Mouse (Mus musculus): ENCODE data around the gene Tdrkh. TPM values are rescaled to one million over a fixed set of nuclear protein-coding genes. Genes with fewer than 3 reads are reported as not detected.

Tdrkh gene
- polyA plus RNA-seq, 1 experiment from 2014 or later, result 12.2 TPM

- no peak overlapping the region for H3K4me3 ChIP-seq (ENCODE audit: low read length)
- H3K4me1 ChIP-seq (ENCODE audit: control insufficient read depth, insufficient read depth, low read length), result no peaks in the 10 kb centered on the region
- no peak for ATAC-seq (replicated peaks; ENCODE audit: extremely low read depth, insufficient read depth, low FRiP score)
- no peaks in the 10 kb centered on the region for H3K36me3 ChIP-seq (ENCODE audit: control insufficient read depth, insufficient read depth)
- H3K27ac ChIP-seq (ENCODE audit: low read length), result no peak overlapping the region
- no peaks in the 10 kb centered on the region for H3K27me3 ChIP-seq (ENCODE audit: control insufficient read depth, insufficient read depth, low read length)
- no peak overlapping the region for H3K4me2 ChIP-seq (ENCODE audit: low read depth, low read length)
- 51% methylated on average over 3 of the region's 3 CpGs for WGBS
- no peak overlapping the region for H3K9ac ChIP-seq (ENCODE audit: low read length)
- no peaks in the 10 kb centered on the region for H3K9me3 ChIP-seq (replicated peaks; ENCODE audit: control insufficient read depth, low read length)
Observed at GRCm38 (mm10) chr3:94383476-94383875, 29.6 kb upstream of the Tdrkh start.

GRCm38 (mm10) chr3:94386671-94387070, 26.4 kb upstream of the Tdrkh start:
- Histone ChIP-seq H3K4me1 (ENCODE audit: control insufficient read depth, insufficient read depth, low read length) (no peaks in the 10 kb centered on the region), H3K36me3 (ENCODE audit: control insufficient read depth, insufficient read depth) (no peaks in the 10 kb centered on the region), H3K9me3 (replicated peaks; ENCODE audit: control insufficient read depth, low read length) (no peaks in the 10 kb centered on the region), H3K9ac (ENCODE audit: low read length) (no peak overlapping the region), H3K27ac (ENCODE audit: low read length) (peak overlapping the region; percentile 7; the same call in 1 of the 2 replicates), H3K4me3 (ENCODE audit: low read length) (no peak overlapping the region), H3K4me2 (ENCODE audit: low read depth, low read length) (no peak overlapping the region), H3K27me3 (ENCODE audit: control insufficient read depth, insufficient read depth, low read length) (no peaks in the 10 kb centered on the region)
- ATAC-seq (replicated peaks; ENCODE audit: extremely low read depth, insufficient read depth, low FRiP score), result peak; percentile 58
- 61% methylated on average over 4 of the region's 4 CpGs for WGBS

GRCm38 (mm10) chr3:94387391-94387790, 25.7 kb upstream of the Tdrkh start:
- H3K4me2 ChIP-seq (ENCODE audit: low read depth, low read length), result no peak overlapping the region
- no peak for ATAC-seq (replicated peaks; ENCODE audit: extremely low read depth, insufficient read depth, low FRiP score)
- no peak overlapping the region for H3K4me3 ChIP-seq (ENCODE audit: low read length)
- H3K9me3 ChIP-seq (replicated peaks; ENCODE audit: control insufficient read depth, low read length), result no peaks in the 10 kb centered on the region
- H3K27ac ChIP-seq (ENCODE audit: low read length), result no peak overlapping the region
- no peaks in the 10 kb centered on the region for H3K27me3 ChIP-seq (ENCODE audit: control insufficient read depth, insufficient read depth, low read length)
- 83% methylated on average over 10 of the region's 10 CpGs for WGBS
- no peaks in the 10 kb centered on the region for H3K36me3 ChIP-seq (ENCODE audit: control insufficient read depth, insufficient read depth)
- no peaks in the 10 kb centered on the region for H3K4me1 ChIP-seq (ENCODE audit: control insufficient read depth, insufficient read depth, low read length)
- H3K9ac ChIP-seq (ENCODE audit: low read length), result no peak overlapping the region

DNA sequence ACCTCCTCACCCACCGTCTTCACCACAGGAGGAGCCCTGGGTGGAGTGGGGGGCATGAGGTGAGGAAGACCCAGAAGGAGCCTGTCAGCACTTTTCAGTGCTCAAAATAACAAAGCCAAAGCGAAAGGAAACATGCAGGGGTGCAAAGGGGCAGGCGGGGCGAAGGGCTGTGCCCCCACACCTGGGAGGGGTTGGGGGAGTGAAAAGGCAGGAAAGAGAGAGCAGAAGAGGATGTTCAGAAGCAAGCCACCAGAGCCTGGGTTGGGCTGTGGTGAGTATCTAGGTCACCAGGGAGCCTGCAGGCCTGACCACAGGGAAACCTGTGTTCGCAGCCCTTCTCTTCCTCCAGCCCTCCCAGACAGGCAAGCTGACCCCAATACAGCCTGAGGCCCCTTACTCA, 25.0 kb upstream of the Tdrkh start:
- no peaks in the 10 kb centered on the region for H3K27me3 ChIP-seq (ENCODE audit: control insufficient read depth, insufficient read depth, low read length)
- 55% methylated on average over 5 of the region's 5 CpGs for WGBS
- H3K4me3 ChIP-seq (ENCODE audit: low read length), result no peak overlapping the region
- no peak overlapping the region for H3K4me2 ChIP-seq (ENCODE audit: low read depth, low read length)
- H3K9ac ChIP-seq (ENCODE audit: low read length), result no peak overlapping the region
- no peaks in the 10 kb centered on the region for H3K9me3 ChIP-seq (replicated peaks; ENCODE audit: control insufficient read depth, low read length)
- ATAC-seq (replicated peaks; ENCODE audit: extremely low read depth, insufficient read depth, low FRiP score), result peak; percentile 29
- no peaks in the 10 kb centered on the region for H3K36me3 ChIP-seq (ENCODE audit: control insufficient read depth, insufficient read depth)
- no peaks in the 10 kb centered on the region for H3K4me1 ChIP-seq (ENCODE audit: control insufficient read depth, insufficient read depth, low read length)
- H3K27ac ChIP-seq (ENCODE audit: low read length), result no peak overlapping the region

- Histone ChIP-seq H3K4me3 (ENCODE audit: low read length) (no peak overlapping the region), H3K36me3 (ENCODE audit: control insufficient read depth, insufficient read depth) (no peaks in the 10 kb centered on the region), H3K27me3 (ENCODE audit: control insufficient read depth, insufficient read depth, low read length) (no peaks in the 10 kb centered on the region), H3K9ac (ENCODE audit: low read length) (no peak overlapping the region), H3K4me1 (ENCODE audit: control insufficient read depth, insufficient read depth, low read length) (no peaks in the 10 kb centered on the region), H3K4me2 (ENCODE audit: low read depth, low read length) (no peak overlapping the region), H3K9me3 (replicated peaks; ENCODE audit: control insufficient read depth, low read length) (no peaks in the 10 kb centered on the region), H3K27ac (ENCODE audit: low read length) (no peak overlapping the region)
- no peak for ATAC-seq (replicated peaks; ENCODE audit: extremely low read depth, insufficient read depth, low FRiP score)
- 91% methylated on average over 16 of the region's 16 CpGs for WGBS
Observed at GRCm38 (mm10) chr3:94389420-94389819, 23.7 kb upstream of the Tdrkh start.

- Histone ChIP-seq H3K27me3 (ENCODE audit: control insufficient read depth, insufficient read depth, low read length) (no peaks in the 10 kb centered on the region), H3K9ac (ENCODE audit: low read length) (no peak overlapping the region), H3K9me3 (replicated peaks; ENCODE audit: control insufficient read depth, low read length) (no peaks in the 10 kb centered on the region), H3K36me3 (ENCODE audit: control insufficient read depth, insufficient read depth) (no peaks in the 10 kb centered on the region), H3K4me1 (ENCODE audit: control insufficient read depth, insufficient read depth, low read length) (no peaks in the 10 kb centered on the region), H3K27ac (ENCODE audit: low read length) (no peak overlapping the region), H3K4me3 (ENCODE audit: low read length) (no peak overlapping the region), H3K4me2 (ENCODE audit: low read depth, low read length) (no peak overlapping the region)
- ATAC-seq (replicated peaks; ENCODE audit: extremely low read depth, insufficient read depth, low FRiP score), result no peak
- 78% methylated on average over 5 of the region's 5 CpGs for WGBS
Observed at GRCm38 (mm10) chr3:94391001-94391400, 22.1 kb upstream of the Tdrkh start.

DNA sequence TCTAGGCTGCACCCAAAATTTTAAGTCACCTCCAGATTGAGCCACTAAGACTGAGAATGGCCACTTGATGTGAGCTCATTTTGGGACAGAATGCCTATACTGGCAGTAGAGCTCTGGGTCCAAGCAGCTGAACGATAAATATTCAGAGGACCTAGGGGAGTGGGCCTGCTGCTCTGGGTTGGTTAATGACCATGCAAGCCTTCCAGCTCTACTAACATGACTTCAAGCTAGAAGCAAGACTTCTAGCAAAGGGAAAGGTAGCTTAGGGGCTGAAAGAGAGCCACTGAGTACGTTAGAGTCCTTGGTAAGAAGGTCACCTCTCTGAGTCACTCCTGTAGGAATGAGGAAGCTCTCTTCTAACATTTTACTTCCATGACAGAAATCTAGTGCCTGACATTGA, 20.9 kb upstream of the Tdrkh start:
- Histone ChIP-seq H3K9ac (ENCODE audit: low read length) (no peak overlapping the region), H3K4me2 (ENCODE audit: low read depth, low read length) (no peak overlapping the region), H3K27ac (ENCODE audit: low read length) (no peak overlapping the region), H3K4me1 (ENCODE audit: control insufficient read depth, insufficient read depth, low read length) (no peaks in the 10 kb centered on the region), H3K27me3 (ENCODE audit: control insufficient read depth, insufficient read depth, low read length) (peaks cover 3% of the 10 kb centered on the region), H3K36me3 (ENCODE audit: control insufficient read depth, insufficient read depth) (no peaks in the 10 kb centered on the region), H3K9me3 (replicated peaks; ENCODE audit: control insufficient read depth, low read length) (no peaks in the 10 kb centered on the region), H3K4me3 (ENCODE audit: low read length) (no peak overlapping the region)
- WGBS, result 64% methylated on average over 2 of the region's 2 CpGs
- ATAC-seq (replicated peaks; ENCODE audit: extremely low read depth, insufficient read depth, low FRiP score), result no peak

GRCm38 (mm10) chr3:94393049-94393448, 20.0 kb upstream of the Tdrkh start:
- Histone ChIP-seq H3K4me2 (ENCODE audit: low read depth, low read length) (no peak overlapping the region), H3K27me3 (ENCODE audit: control insufficient read depth, insufficient read depth, low read length) (peaks cover 12% of the 10 kb centered on the region), H3K9ac (ENCODE audit: low read length) (no peak overlapping the region), H3K4me1 (ENCODE audit: control insufficient read depth, insufficient read depth, low read length) (no peaks in the 10 kb centered on the region), H3K27ac (ENCODE audit: low read length) (no peak overlapping the region), H3K9me3 (replicated peaks; ENCODE audit: control insufficient read depth, low read length) (no peaks in the 10 kb centered on the region), H3K4me3 (ENCODE audit: low read length) (no peak overlapping the region), H3K36me3 (ENCODE audit: control insufficient read depth, insufficient read depth) (no peaks in the 10 kb centered on the region)
- 64% methylated on average over 4 of the region's 4 CpGs for WGBS
- ATAC-seq (replicated peaks; ENCODE audit: extremely low read depth, insufficient read depth, low FRiP score), result no peak

DNA sequence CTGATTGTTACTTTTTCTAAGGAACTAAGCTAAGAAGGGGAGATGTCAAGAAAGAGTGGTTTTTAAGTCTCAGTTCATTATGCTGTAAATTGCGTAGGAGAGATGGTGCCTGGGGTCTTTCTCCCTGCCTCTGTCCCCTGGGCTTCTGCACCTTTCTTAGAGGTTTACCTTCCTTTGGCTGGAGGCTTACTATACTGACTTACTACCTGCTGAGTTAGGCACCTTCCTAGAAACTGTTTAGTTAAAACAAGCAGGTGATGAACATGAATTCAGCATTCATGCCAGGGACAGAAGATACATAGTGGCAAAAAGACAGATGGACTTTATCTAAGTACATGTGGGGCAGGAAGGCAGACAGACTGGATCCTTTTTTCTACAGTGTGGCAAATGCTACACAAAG, 16.7 kb upstream of the Tdrkh start:
- 72% methylated on average over 1 of the region's 1 CpGs for WGBS
- H3K4me3 ChIP-seq (ENCODE audit: low read length), result no peak overlapping the region
- H3K9me3 ChIP-seq (replicated peaks; ENCODE audit: control insufficient read depth, low read length), result no peaks in the 10 kb centered on the region

DNA sequence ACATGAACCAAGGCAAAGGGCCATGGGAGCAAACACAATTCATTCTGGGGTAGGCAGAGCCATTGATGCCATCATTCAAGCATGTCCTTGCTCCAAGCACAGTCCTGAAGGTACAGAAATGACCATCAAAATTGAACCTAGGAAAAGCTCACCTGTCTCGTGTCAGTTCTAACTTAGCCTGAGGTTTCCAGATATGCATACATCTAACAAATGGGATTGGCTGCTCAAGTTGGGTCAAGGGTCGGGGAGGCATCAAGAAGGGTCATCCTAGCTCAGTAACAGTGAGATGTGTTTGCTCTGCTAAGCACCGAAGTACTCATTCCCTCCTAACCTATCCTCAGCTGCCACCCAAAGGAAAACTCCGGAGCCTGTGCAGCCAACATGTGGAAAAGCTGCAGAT, 16.2 kb upstream of the Tdrkh start:
- no peaks in the 10 kb centered on the region for H3K9me3 ChIP-seq (replicated peaks; ENCODE audit: control insufficient read depth, low read length)
- peaks cover 32% of the 10 kb centered on the region for H3K27me3 ChIP-seq (ENCODE audit: control insufficient read depth, insufficient read depth, low read length)
- 69% methylated on average over 4 of the region's 4 CpGs for WGBS

More for the DNA sequence above, 16.7 kb upstream of the Tdrkh start:
- peaks cover 28% of the 10 kb centered on the region for H3K27me3 ChIP-seq (ENCODE audit: control insufficient read depth, insufficient read depth, low read length)
- peaks cover 2% of the 10 kb centered on the region; the same call in 1 of the 2 replicates for H3K4me1 ChIP-seq (ENCODE audit: control insufficient read depth, insufficient read depth, low read length)
- no peak overlapping the region for H3K27ac ChIP-seq (ENCODE audit: low read length)
- no peaks in the 10 kb centered on the region for H3K36me3 ChIP-seq (ENCODE audit: control insufficient read depth, insufficient read depth)
- no peak for ATAC-seq (replicated peaks; ENCODE audit: extremely low read depth, insufficient read depth, low FRiP score)
- H3K9ac ChIP-seq (ENCODE audit: low read length), result no peak overlapping the region
- no peak overlapping the region for H3K4me2 ChIP-seq (ENCODE audit: low read depth, low read length)

More for the DNA sequence above, 16.2 kb upstream of the Tdrkh start:
- no peak overlapping the region for H3K4me2 ChIP-seq (ENCODE audit: low read depth, low read length)
- H3K36me3 ChIP-seq (ENCODE audit: control insufficient read depth, insufficient read depth), result no peaks in the 10 kb centered on the region
- H3K27ac ChIP-seq (ENCODE audit: low read length), result no peak overlapping the region
- peaks cover 2% of the 10 kb centered on the region; the same call in 1 of the 2 replicates for H3K4me1 ChIP-seq (ENCODE audit: control insufficient read depth, insufficient read depth, low read length)
- H3K9ac ChIP-seq (ENCODE audit: low read length), result no peak overlapping the region
- ATAC-seq (replicated peaks; ENCODE audit: extremely low read depth, insufficient read depth, low FRiP score), result no peak
- no peak overlapping the region for H3K4me3 ChIP-seq (ENCODE audit: low read length)

All from heart, embryonic 16.5 days (tissue).